Mouse (Mus musculus): ENCODE measurements around the gene Mapk14.

DNA sequence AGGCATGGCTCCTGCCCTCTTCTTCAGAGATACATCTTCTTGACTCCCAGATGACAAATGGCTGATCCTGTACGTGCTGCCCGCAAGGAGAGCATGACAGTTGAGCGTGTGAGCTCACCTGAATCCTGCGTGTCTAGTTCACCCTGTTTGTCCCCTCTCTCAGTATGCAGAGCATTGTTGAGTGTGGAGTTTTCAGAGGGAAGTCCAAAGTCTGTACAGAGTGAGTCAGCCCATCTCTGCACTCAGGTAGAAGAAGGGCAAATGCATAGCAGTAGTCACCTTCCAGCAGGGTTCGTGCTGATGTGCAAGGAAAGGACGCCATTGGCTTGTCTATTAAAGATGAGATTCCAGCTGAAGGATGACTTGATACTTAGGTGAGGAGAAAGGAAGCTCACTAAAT lies 48.1 kb downstream of the Mapk14 start:
- no peak for TF ChIP-seq CTCF (IDR thresholded peaks at IDR 0.05; ENCODE audit: low read depth)
- TF ChIP-seq EP300 (IDR thresholded peaks at IDR 0.05; ENCODE audit: low read depth): no peak

Data from liver, postnatal 0 days (tissue).